Mouse (Mus musculus): ENCODE results near the gene Mdfic.

- TF ChIP-seq CTCF (IDR thresholded peaks at IDR 0.05; ENCODE audit: control insufficient read depth, insufficient read depth, insufficient read length) (no peak), MAX (IDR thresholded peaks at IDR 0.05) (peak; percentile 61), MYOG (IDR thresholded peaks at IDR 0.05; ENCODE audit: control insufficient read depth, extremely low read depth, insufficient read length) (no peak)
Observed at GRCm38 (mm10) chr6:15770128-15770527, 49.7 kb downstream of the Mdfic start.
